23 mouse cellular contexts compared by ENCODE assay signal in the genomic region with DNA sequence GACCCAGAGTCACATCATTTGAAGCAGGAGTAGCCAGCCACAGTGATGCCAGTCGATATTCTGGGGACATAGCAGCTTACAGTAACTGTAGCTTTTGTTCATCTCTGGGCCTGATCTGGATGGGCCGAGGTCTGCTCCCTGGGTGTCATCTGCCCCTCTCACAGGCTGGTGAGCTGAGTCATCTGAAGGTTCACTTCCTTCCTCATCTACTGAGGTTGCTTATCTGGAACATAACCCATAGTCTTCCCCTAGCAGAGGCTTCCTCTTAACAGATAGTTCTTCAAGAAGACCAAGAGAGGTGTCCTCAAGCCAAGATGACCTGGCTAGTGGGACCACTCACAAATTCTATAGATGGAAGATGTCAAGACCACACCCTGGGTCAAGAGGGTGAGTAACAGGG.
A peak's percentile ranks its signal among the peaks of the same experiment; 100 is the strongest.
DNase-seq lines count a peak whose midpoint lies in the region; ATAC-seq lines count a peak whose summit lies in the region.
"Had no signal": no experiment of that assay in that cellular context is flagged by ENCODE, and none has a peak within 500 bp of the region (broad histone marks: within the 10 kb centered on the region; RNA-seq: fewer than 3 reads in every experiment).

No protein-coding gene starts in this region.

- DNase-seq in MEL-GATA-1-ER (ENCODE audit: extremely low read depth, low read depth), result peak; percentile 54
- no peak for DNase-seq in retina, embryonic 14.5 days (ENCODE audit: low spot score)
- no peak for DNase-seq in urinary bladder, postnatal 4 days (ENCODE audit: low spot score in 2 of 2)
- no peak for DNase-seq in embryo, embryonic 10.5 days (ENCODE audit: low spot score)
- DNase-seq: adrenal gland, postnatal 10 days; adrenal gland, postnatal 36 days; cerebellum, adult 11-12 months; cerebellum, adult 8-10 months; cerebellum, postnatal 10 days; cerebellum, postnatal 36 days; gastrocnemius, postnatal 25 days; heart, adult 2 months; heart, postnatal 14 days; heart, postnatal 4 days had no signal

- ATAC-seq in common myeloid progenitor, adult 5-6 weeks (replicated peaks; ENCODE audit: low read depth, poor library complexity, severe bottlenecking), result peak; percentile 74
- ATAC-seq in megakaryocyte, adult 5-6 weeks (ENCODE audit: poor library complexity, severe bottlenecking), result peak; percentile 87
- peak; percentile 86 for ATAC-seq in neutrophil, adult 5-6 weeks (ENCODE audit: extremely low read depth, insufficient number of reproducible peaks, low FRiP score, poor library complexity, severe bottlenecking)
- ATAC-seq: activated CD4-positive, CD25-positive, alpha-beta regulatory T cell, adult 4 months; CD4-positive, CD25-positive, alpha-beta regulatory T cell, adult 4 months; forebrain, embryonic 15.5 days; hindbrain, postnatal 0 days; inflammation-experienced regulatory T-cells, adult 6 months; intestine, embryonic 16.5 days had no signal
